Mouse (Mus musculus): ENCODE measurements around the gene Gm10134. TPM values are rescaled to one million over a fixed set of nuclear protein-coding genes. Genes with fewer than 3 reads are reported as not detected.

Gm10134 gene
- total RNA-seq, 1 experiment from 2014 or later = 1.1 TPM

DNA sequence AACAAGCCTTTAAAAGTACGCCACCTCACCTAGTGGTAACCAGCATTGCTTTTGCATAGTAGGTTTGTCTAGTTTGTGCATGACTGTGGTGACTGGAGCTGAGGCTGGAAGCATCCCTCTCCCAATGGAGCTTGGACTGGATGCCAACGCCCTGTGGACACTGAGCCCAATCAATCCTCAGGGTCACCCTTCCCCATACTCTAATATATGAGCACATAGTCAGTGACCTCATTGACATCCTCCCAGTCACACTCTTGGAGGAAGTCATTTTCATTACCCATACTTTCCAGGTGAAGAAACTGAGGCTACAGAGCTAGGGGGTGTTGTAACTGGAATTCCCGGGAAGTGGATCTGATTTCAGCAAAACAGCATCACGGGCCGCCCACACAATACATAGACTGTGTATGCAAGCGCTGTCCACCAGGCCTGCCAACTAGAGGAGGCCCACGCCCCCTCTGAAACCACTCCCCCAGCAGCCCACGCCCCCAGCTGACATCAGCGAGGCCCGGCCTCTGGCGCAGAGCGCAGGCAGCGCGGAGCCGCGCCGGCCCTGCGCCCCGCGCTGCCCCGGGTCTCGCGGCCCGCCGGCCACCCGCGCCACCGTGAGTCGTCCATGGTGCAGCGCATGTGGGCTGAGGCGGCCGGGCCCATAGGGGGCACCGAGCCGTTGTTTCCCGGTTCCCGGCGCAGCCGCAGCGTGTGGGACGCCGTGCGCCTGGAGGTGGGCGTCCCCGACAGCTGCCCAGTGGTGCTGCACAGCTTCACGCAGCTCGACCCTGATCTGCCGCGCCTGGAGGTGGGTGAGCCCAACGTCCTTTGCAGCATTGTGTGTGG is 27.3 kb downstream of the Gm10134 start:
- DNase-seq = peak; percentile 95

DNA sequence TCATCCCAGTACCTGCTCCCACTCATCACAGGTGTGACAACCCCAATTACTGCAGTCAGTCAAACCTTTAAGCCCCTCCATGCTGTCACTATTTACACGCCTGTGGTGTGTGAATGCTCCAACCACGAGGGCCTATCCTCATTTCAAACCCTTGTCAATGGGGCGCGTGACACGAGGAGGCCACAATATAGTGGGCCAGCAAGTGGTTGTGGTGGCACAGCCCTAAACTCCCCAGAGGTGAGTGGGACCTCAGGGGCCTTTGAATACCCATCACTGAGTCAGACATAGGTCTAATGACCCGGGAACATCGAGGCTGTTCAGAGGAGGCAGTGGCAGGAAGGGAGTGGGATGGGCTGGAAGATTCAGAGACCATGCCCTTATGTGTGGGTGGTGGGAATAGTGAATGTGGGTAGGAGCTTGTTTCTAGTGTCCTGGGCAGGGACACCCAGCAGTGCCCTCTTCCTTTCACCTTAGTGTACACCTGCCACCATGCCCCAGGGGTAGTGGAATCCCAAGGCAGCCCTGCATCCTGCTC is 28.1 kb downstream of the Gm10134 start:
- no peak for DNase-seq

GRCm38 (mm10) chr2:28534436-28535262 is 28.8 kb downstream of the Gm10134 start:
- peak; percentile 72 for DNase-seq

DNA sequence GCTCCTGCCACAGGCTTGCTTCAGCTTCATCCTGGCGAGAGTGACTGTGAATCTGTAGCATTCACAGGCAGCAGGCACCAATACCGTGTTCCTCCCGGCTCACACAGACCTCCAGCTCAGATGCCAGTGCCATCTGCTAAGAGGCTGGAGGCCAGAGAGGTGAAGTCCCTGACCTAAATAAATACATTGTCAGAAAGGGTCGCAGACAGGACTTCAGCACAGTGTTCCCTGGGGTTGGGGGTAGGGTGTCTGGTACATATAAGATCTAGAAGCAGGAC is 29.3 kb downstream of the Gm10134 start:
- DNase-seq = no peak

- DNase-seq = peak; percentile 68
These were observed 29.8 kb downstream of the Gm10134 start for GRCm38 (mm10) chr2:28535650-28536049.

DNA sequence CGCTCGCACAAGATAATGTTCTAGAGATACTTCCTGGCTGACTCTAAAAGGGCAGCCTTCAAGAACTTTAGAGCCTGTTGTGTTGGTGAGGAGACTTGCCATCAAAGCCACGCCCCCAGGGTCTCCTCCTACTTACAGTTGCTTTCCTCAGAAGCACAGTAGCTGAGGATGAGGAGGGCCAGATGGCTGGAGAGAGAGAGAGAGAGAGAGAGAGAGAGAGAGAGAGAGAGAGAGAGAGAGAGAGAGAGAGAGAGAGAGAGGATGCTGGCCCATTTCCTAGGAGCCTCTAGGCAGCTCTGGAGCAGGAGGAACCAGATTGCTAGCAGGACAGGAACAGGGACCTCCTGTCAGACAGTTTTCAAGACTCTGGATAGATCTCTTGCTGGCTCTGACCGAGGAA is 30.3 kb downstream of the Gm10134 start:
- no peak for DNase-seq

DNA sequence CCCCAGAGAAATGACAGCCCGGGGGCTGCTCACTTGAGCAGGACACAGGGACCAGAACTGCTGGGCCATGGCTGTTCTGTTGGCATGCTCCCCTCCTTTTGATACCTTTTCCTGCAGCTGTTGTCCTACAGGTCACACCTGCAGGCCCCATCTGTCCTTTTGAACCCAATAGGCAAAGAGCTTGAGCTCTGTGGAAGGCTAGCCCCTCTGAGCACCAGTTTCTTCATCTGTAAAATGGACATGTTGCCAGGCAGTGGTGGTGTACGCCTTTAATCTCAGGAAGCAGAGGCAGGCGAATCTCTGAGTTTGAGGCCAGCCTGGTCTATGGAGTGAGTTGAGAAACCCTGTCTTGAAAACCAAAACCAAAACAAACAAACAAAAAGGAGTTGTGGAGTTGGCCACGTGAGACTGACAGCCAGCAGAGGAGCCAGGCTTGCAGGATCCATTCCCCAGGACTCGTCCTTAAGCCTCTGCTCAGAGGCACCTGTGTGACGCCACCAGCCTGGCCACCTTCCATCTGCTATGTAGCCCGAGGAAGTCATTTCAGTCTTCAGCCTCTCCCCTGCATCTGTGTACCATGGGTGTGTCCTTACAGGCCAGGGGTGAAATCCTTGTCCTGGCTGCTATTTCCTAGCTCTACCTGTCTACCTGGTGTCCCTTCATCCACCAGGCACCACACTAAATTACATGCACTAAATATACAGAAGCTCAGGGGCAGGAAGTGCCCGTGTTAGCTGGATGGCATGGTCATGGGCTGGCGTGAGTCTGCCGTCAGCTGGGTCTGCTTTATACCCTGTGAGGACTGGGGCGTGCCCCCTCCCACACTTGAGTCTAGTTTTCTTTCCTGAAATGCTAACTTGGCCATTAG is 31.1 kb downstream of the Gm10134 start:
- no peak for DNase-seq

DNA sequence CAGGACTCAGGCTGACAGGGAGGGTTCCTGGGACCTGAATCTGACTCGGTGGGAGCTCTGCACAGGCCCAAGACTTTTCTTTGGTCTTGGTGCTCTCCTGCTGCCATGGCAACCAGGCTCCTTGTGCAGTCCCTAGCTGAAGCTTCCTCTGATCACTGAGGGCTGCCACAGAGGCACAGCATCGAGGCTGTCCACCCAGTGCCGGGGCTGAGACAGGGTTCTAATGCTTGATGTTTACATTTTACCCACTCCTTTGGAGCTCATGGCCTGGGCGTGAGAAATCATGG is 31.7 kb downstream of the Gm10134 start:
- DNase-seq = no peak

- DNase-seq = no peak
These were observed 32.3 kb downstream of the Gm10134 start for GRCm38 (mm10) chr2:28537995-28538816.

- no peak for DNase-seq
These were observed 32.9 kb downstream of the Gm10134 start for GRCm38 (mm10) chr2:28538817-28539128.

DNA sequence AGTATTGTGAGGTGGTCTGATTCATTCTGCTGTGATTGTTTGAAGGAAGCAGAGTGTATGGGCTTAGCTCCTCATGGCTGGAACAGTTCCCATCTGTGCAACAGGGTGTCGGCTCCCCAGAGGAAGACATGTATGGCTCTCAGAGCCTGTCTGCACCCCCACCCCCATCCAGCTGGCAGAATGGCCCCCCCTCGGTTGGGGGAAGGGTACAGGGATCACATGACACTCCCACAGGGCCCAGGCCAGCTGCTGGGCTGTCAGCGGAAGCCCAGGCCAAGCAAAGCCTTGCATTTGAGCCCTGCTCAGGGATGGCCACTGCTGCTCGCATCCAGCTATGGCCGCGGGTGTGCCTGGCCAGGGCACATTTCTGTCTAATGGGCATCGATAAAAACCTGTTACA is 33.3 kb downstream of the Gm10134 start:
- DNase-seq = peak; percentile 73

- no peak for DNase-seq
These were observed 34.1 kb downstream of the Gm10134 start for GRCm38 (mm10) chr2:28539949-28540348.

DNA sequence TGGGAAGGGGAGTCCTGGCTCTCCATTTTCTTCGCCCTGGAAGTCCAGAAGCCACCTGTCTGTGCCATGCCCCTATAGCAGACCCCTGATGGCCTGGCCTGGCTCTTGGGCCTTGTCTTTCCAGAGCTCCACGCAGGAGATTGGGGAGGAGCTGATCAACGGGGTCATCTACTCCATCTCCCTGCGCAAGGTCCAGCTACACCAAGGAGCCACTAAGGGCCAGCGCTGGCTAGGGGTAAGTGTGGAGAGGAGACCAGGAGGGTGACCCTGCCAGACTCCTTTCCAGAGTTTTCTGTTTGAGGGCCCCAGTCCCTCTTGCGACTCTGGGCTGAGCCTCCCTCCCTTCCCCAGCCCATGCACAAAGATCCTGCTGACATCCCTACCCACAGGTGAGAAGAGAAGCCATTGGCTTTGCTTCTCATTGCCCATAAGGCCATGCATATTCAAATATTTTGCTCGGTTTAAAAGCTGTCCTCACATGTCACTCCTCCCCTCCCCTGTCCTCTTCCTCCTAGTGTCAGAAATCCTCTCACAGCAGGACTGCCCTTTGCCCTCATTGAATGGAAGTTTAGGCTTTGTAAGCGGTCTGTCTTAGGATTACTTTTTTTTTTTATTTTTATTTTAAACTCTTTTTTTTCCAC is 34.8 kb downstream of the Gm10134 start:
- no peak for DNase-seq

DNA sequence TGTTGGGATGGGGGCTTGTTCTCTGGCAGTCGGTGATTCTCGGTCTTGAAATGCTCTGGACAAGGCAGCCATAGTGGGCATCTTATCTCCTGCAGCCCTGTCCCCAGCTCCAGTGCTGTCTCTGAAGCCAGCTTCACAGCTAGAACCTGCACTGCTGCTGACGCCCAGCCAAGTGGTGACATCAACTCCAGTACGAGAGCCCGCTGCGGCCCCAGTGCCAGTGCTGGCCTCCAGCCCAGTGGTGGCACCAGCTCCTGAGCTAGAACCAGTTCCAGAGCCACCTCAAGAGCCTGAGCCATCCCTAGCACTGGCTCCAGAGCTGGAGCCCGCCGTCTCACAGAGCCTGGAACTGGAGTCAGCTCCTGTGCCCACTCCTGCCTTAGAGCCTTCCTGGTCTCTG is 38.0 kb downstream of the Gm10134 start:
- DNase-seq = peak; percentile 62

DNA sequence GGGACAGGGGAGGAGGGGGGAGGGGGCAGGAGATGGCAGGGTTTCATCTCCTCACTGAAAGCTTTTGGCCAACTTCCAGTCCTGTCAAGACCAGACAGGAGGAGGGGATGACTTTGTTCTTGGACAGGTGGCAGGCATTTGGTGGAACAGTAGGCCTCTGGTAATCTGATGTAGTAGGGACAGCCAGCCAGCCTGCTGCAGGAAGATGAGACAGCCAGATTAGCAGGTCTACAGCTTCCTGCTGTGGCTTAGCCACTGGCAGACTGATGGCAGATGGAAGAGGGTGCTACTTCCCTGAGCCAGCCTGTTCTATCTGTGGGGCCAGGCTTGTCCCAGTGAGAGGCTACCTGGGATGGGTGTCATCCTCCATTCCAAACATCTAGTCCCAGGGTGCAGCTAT is 40.1 kb downstream of the Gm10134 start:
- DNase-seq = no peak

DNA sequence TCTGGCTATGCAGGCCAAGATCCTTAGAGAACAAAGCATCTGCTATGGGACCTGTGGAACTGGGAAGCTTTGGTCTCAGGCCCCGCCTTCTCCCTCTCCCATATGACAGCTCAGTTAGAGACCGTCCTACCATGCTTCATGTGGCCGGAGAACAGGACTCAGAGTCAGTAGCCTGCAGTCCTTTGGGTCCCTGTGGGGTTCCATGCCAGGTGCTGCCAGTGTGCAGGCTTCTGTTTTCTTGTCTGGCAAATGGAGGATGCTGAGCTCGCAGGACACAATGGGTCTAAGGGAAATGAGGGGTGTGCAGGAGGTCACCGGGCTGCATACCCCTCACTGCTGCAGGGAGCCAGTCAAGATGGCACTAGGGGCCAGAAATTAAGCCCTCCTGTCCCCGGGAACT is 40.7 kb downstream of the Gm10134 start:
- no peak for DNase-seq

GRCm38 (mm10) chr2:28547237-28548172 is 41.6 kb downstream of the Gm10134 start:
- peak; percentile 92 for DNase-seq

DNA sequence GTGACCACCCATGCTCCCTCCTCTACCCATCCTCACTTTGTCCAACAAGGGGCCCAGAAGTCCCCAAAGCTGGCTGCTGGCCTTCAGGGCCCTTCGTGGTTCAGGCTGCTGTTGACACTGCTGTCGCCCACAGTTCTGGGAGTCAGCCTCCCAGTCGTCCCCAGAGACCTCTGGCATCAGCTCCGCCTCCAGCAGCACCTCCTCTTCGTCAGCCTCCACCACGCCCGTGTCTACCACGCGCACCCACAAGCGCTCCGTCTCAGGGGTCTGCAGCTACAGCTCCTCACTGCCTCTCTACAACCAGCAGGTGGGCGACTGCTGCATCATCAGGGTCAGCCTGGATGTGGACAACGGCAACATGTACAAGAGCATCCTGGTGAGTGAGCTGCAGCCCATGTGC is 43.3 kb downstream of the Gm10134 start:
- no peak for DNase-seq

- DNase-seq = no peak
These were observed 46.4 kb downstream of the Gm10134 start for GRCm38 (mm10) chr2:28552301-28552700.

All from adrenal gland, postnatal 14 days (tissue).